Mouse (Mus musculus) bone marrow, adult 2 months (tissue): Measurements from ENCODE around the gene Ptprcap.

Source experiments
- CTCF ChIP-seq: fragments of 200-500 bp; IDR thresholded peaks from 2 replicates; pipeline ENCODE4 v1.5.1; 2011; ENCODE audit warnings: low read length, control low read depth; ENCODE audit not compliant: control insufficient read depth, insufficient read depth
- POLR2A ChIP-seq: fragments of 200-500 bp; IDR thresholded peaks from 2 replicates; pipeline ENCODE4 v1.6.1; 2011; ENCODE audit warnings: low read depth, mild to moderate bottlenecking, control low read depth, low read length, borderline replicate concordance; ENCODE audit not compliant: control insufficient read depth

DNA sequence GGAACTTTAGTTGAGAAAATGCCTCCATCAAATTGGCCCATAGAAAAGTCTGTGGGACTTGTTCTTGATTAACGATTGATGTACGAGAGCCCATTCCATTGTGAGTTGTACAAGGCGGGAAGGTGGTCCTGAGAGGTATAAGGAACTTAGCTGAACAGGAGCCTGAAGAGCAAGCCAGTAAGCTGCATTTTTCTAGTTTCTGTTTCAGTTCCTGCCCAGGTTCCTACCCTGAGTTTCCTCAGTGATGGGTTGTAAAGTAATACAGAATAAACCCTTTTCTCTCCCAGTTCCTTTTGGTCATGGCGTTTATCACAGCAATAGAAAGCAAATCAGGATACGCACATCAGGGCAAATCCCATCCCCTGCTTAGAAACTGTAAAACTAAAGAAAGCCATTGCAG, 15.5 kb upstream of the Ptprcap start:
- TF ChIP-seq CTCF = no peak
- no peak for TF ChIP-seq POLR2A
